Mouse (Mus musculus): Measurements from ENCODE around the gene Snrpf. TPM values are rescaled to one million over a fixed set of nuclear protein-coding genes. Genes with fewer than 3 reads are reported as not detected.
A peak's percentile ranks its signal among the peaks of the same experiment; 100 is the strongest.

Gene Snrpf
- polyA plus RNA-seq, 1 experiment from 2014 or later, result 69.8 TPM

- no peak overlapping the region for H3K27ac ChIP-seq (ENCODE audit: low read depth, low read length)
- H3K4me3 ChIP-seq (ENCODE audit: low read depth, low read length), result no peak overlapping the region
- H3K4me1 ChIP-seq (ENCODE audit: control insufficient read depth, insufficient read depth, low read length), result 0 out of 2 replicates have a peak, but pooled peaks cover 6% of the 10 kb centered on the region
- H3K9me3 ChIP-seq (ENCODE audit: control insufficient read depth, low read length), result no peaks in the 10 kb centered on the region
- H3K9ac ChIP-seq (replicated peaks; ENCODE audit: low read depth, low read length), result no peak overlapping the region
- WGBS, result 80% methylated on average over 5 of the region's 5 CpGs
- no peak overlapping the region for H3K4me2 ChIP-seq (ENCODE audit: low read depth, low read length)
- no peaks in the 10 kb centered on the region for H3K36me3 ChIP-seq (ENCODE audit: control insufficient read depth, insufficient read depth, low read length)
- ATAC-seq (ENCODE audit: low read depth), result no peak
- H3K27me3 ChIP-seq (ENCODE audit: control insufficient read depth, insufficient read depth, low read length), result no peaks in the 10 kb centered on the region
Observed at GRCm38 (mm10) chr10:93544172-93544571, 45.3 kb downstream of the Snrpf start.

GRCm38 (mm10) chr10:93543176-93543575, 46.3 kb downstream of the Snrpf start:
- WGBS, result 55% methylated on average over 6 of the region's 6 CpGs
- H3K9me3 ChIP-seq (ENCODE audit: control insufficient read depth, low read length), result no peaks in the 10 kb centered on the region
- H3K4me1 ChIP-seq (ENCODE audit: control insufficient read depth, insufficient read depth, low read length), result 0 out of 2 replicates have a peak, but pooled peaks cover 6% of the 10 kb centered on the region
- ATAC-seq (ENCODE audit: low read depth), result no peak
- no peaks in the 10 kb centered on the region for H3K27me3 ChIP-seq (ENCODE audit: control insufficient read depth, insufficient read depth, low read length)
- H3K4me3 ChIP-seq (ENCODE audit: low read depth, low read length), result no peak overlapping the region
- no peak overlapping the region for H3K9ac ChIP-seq (replicated peaks; ENCODE audit: low read depth, low read length)
- no peak overlapping the region for H3K4me2 ChIP-seq (ENCODE audit: low read depth, low read length)
- no peak overlapping the region for H3K27ac ChIP-seq (ENCODE audit: low read depth, low read length)
- H3K36me3 ChIP-seq (ENCODE audit: control insufficient read depth, insufficient read depth, low read length), result no peaks in the 10 kb centered on the region

- H3K27me3 ChIP-seq (ENCODE audit: control insufficient read depth, insufficient read depth, low read length), result no peaks in the 10 kb centered on the region
- no peak overlapping the region for H3K27ac ChIP-seq (ENCODE audit: low read depth, low read length)
- H3K9me3 ChIP-seq (ENCODE audit: control insufficient read depth, low read length), result no peaks in the 10 kb centered on the region
- no peak overlapping the region for H3K4me2 ChIP-seq (ENCODE audit: low read depth, low read length)
- ATAC-seq (ENCODE audit: low read depth), result no peak
- H3K9ac ChIP-seq (replicated peaks; ENCODE audit: low read depth, low read length), result no peak overlapping the region
- 0 out of 2 replicates have a peak, but pooled peaks cover 6% of the 10 kb centered on the region for H3K4me1 ChIP-seq (ENCODE audit: control insufficient read depth, insufficient read depth, low read length)
- no peaks in the 10 kb centered on the region for H3K36me3 ChIP-seq (ENCODE audit: control insufficient read depth, insufficient read depth, low read length)
- no peak overlapping the region for H3K4me3 ChIP-seq (ENCODE audit: low read depth, low read length)
- 25% methylated on average over 4 of the region's 4 CpGs for WGBS
Observed at GRCm38 (mm10) chr10:93542356-93542755, 47.1 kb downstream of the Snrpf start.

GRCm38 (mm10) chr10:93541585-93541984, 47.9 kb downstream of the Snrpf start:
- H3K9me3 ChIP-seq (ENCODE audit: control insufficient read depth, low read length), result no peaks in the 10 kb centered on the region
- WGBS, result 83% methylated on average over 1 of the region's 1 CpGs
- no peak for ATAC-seq (ENCODE audit: low read depth)

GRCm38 (mm10) chr10:93540431-93541210, 48.9 kb downstream of the Snrpf start, which contains the start of gene Ccdc38:
Ccdc38 (plus strand) TSS chr10:93540632.
- Histone ChIP-seq H3K9me3 (ENCODE audit: control insufficient read depth, low read length) (no peaks in the 10 kb centered on the region), H3K27ac (ENCODE audit: low read depth, low read length) (no peak within 1 kb of the TSS), H3K9ac (replicated peaks; ENCODE audit: low read depth, low read length) (0 out of 2 replicates have a peak within 1 kb of the TSS, but pooled peaks have one; percentile 12), H3K4me1 (ENCODE audit: control insufficient read depth, insufficient read depth, low read length) (0 out of 2 replicates have a peak, but pooled peaks cover 6% of the 10 kb centered on the region), H3K4me3 (ENCODE audit: low read depth, low read length) (peak within 1 kb of the TSS; percentile 27), H3K4me2 (ENCODE audit: low read depth, low read length) (peak within 1 kb of the TSS; percentile 63), H3K36me3 (ENCODE audit: control insufficient read depth, insufficient read depth, low read length) (no peaks in the 10 kb centered on the region), H3K27me3 (ENCODE audit: control insufficient read depth, insufficient read depth, low read length) (no peaks in the 10 kb centered on the region)
- ATAC-seq (ENCODE audit: low read depth), result no peak
- 77% methylated on average over 17 of the region's 17 CpGs for WGBS

More at GRCm38 (mm10) chr10:93541585-93541984, 47.9 kb downstream of the Snrpf start:
- Histone ChIP-seq H3K27ac (ENCODE audit: low read depth, low read length) (no peak overlapping the region), H3K4me2 (ENCODE audit: low read depth, low read length) (no peak overlapping the region), H3K4me1 (ENCODE audit: control insufficient read depth, insufficient read depth, low read length) (0 out of 2 replicates have a peak, but pooled peaks cover 6% of the 10 kb centered on the region), H3K27me3 (ENCODE audit: control insufficient read depth, insufficient read depth, low read length) (no peaks in the 10 kb centered on the region), H3K4me3 (ENCODE audit: low read depth, low read length) (no peak overlapping the region), H3K36me3 (ENCODE audit: control insufficient read depth, insufficient read depth, low read length) (no peaks in the 10 kb centered on the region), H3K9ac (replicated peaks; ENCODE audit: low read depth, low read length) (no peak overlapping the region)

- H3K9me3 ChIP-seq (ENCODE audit: control insufficient read depth, low read length), result no peaks in the 10 kb centered on the region
- 0 out of 2 replicates have a peak within 1 kb of the TSS, but pooled peaks have one; percentile 12 for H3K9ac ChIP-seq (replicated peaks; ENCODE audit: low read depth, low read length)
- peak; percentile 93 for ATAC-seq (ENCODE audit: low read depth)
- H3K4me3 ChIP-seq (ENCODE audit: low read depth, low read length), result peak within 1 kb of the TSS; percentile 27
- no peaks in the 10 kb centered on the region for H3K27me3 ChIP-seq (ENCODE audit: control insufficient read depth, insufficient read depth, low read length)
- H3K36me3 ChIP-seq (ENCODE audit: control insufficient read depth, insufficient read depth, low read length), result no peaks in the 10 kb centered on the region
- H3K4me1 ChIP-seq (ENCODE audit: control insufficient read depth, insufficient read depth, low read length), result 0 out of 2 replicates have a peak, but pooled peaks cover 6% of the 10 kb centered on the region
- H3K27ac ChIP-seq (ENCODE audit: low read depth, low read length), result no peak within 1 kb of the TSS
- 4% methylated on average over 35 of the region's 35 CpGs for WGBS
- H3K4me2 ChIP-seq (ENCODE audit: low read depth, low read length), result peak within 1 kb of the TSS; percentile 63
Observed at GRCm38 (mm10) chr10:93539775-93540430, 49.6 kb downstream of the Snrpf start, which contains the start of gene Amdhd1. Amdhd1 (minus strand) TSS chr10:93540033.

GRCm38 (mm10) chr10:93538818-93539217, 50.7 kb downstream of the Snrpf start:
- no peak overlapping the region for H3K4me3 ChIP-seq (ENCODE audit: low read depth, low read length)
- no peaks in the 10 kb centered on the region for H3K27me3 ChIP-seq (ENCODE audit: control insufficient read depth, insufficient read depth, low read length)
- H3K4me2 ChIP-seq (ENCODE audit: low read depth, low read length), result no peak overlapping the region
- WGBS, result 50% methylated on average over 6 of the region's 6 CpGs
- 0 out of 2 replicates have a peak, but pooled peaks cover 6% of the 10 kb centered on the region for H3K4me1 ChIP-seq (ENCODE audit: control insufficient read depth, insufficient read depth, low read length)
- H3K27ac ChIP-seq (ENCODE audit: low read depth, low read length), result no peak overlapping the region
- H3K36me3 ChIP-seq (ENCODE audit: control insufficient read depth, insufficient read depth, low read length), result no peaks in the 10 kb centered on the region
- H3K9me3 ChIP-seq (ENCODE audit: control insufficient read depth, low read length), result no peaks in the 10 kb centered on the region
- H3K9ac ChIP-seq (replicated peaks; ENCODE audit: low read depth, low read length), result no peak overlapping the region
- ATAC-seq (ENCODE audit: low read depth), result no peak

GRCm38 (mm10) chr10:93538287-93538686, 51.2 kb downstream of the Snrpf start:
- Histone ChIP-seq H3K9ac (replicated peaks; ENCODE audit: low read depth, low read length) (no peak overlapping the region), H3K27ac (ENCODE audit: low read depth, low read length) (no peak overlapping the region), H3K36me3 (ENCODE audit: control insufficient read depth, insufficient read depth, low read length) (no peaks in the 10 kb centered on the region), H3K4me3 (ENCODE audit: low read depth, low read length) (no peak overlapping the region), H3K4me2 (ENCODE audit: low read depth, low read length) (no peak overlapping the region), H3K9me3 (ENCODE audit: control insufficient read depth, low read length) (no peaks in the 10 kb centered on the region), H3K27me3 (ENCODE audit: control insufficient read depth, insufficient read depth, low read length) (no peaks in the 10 kb centered on the region), H3K4me1 (ENCODE audit: control insufficient read depth, insufficient read depth, low read length) (0 out of 2 replicates have a peak, but pooled peaks cover 6% of the 10 kb centered on the region)
- no peak for ATAC-seq (ENCODE audit: low read depth)
- WGBS, result 91% methylated on average over 2 of the region's 2 CpGs
